Mouse (Mus musculus): ENCODE results near the gene Cep128. TPM values are rescaled to one million over a fixed set of nuclear protein-coding genes. Genes with fewer than 3 reads are reported as not detected.
"Not testable (repeated sequence)": the region's sequence is repeated elsewhere in the genome, so short reads cannot be mapped to it uniquely, and the experiment has no call there.

Gene Cep128
- polyA plus RNA-seq, 1 experiment from 2014 or later: 3.4 TPM

DNA sequence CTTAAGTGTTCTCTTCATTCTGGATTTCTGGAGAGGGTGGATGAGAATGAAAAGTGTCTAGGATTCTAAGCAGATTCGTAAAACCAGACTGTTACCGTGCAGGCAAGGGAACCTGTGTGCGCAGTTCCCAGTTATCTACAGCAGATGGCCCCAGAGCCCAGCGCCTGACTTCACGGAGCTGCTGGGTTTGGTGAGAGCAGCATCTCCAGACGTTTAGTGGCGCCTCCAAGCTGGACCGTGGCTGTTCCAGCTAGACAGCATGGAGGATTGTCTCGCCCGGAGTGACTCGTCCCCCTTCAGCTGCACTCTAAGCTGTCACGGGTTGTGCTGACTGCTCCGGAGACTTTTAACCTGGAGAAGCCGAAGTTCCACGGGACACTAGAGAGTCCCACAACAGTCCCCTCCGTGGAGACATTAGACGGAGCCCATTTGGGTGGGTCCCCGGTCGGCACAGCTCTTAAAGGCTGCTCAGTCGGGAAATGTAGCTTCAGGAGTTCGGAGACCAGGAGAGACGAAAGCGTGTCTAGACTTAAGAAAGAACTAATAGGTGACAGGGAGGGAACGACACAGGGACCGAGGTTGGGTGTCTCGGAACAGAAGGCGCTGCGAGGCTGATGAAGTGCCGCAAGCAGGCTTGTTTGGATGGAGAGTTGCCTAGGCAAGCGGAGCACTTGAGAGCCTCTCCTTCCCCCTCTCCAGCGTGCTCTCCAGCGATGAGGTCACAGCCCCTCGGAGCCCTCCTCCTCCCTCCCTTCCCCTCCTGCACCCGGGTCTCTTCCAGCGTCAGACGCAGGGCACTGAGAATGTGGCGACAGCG, 16.2 kb upstream of the Cep128 start:
- peak overlapping the region; percentile 93 for H3K4me2 ChIP-seq
- H3K9me3 ChIP-seq (replicated peaks): no peaks in the 10 kb centered on the region

DNA sequence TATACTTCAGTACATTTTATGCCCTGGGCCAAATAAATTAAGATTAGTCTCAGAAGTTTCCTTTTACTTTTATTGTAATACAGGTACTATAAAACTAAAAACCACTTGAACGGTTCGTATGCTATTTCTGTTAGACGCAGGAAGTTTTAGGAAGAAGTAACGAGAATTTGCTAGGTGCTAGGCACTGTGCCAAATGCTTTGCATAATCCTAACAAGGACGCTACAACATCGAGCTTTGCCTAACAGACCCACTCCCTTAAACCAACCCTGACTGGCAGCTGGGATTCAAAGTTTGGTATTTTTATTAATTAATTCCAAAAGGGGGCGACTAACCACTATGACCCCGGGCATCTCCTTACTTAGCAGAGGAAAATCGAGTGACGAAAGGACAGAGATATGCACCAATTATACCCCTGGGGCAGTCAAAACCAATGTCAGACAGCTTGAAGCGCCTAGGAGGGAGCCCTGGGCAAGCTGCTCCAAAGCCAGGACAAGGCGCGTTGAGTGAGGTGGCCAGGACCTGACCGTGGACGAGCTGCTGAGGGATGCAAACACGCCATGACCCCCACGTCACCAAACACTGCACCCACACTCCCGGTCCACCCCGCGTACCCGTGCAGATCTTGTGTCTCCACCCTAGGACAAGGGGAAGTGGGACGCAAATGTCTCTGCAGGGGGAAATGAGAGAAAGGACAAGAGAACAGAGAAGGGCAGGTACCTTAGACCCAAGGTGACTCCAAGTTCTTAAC, 519 bp downstream of the Cep128 start:
- no peaks in the 10 kb centered on the region for H3K9me3 ChIP-seq (replicated peaks)
- ATAC-seq (ENCODE audit: low FRiP score): peak; percentile 78
- no peaks in the 10 kb centered on the region for H3K27me3 ChIP-seq (replicated peaks)
- peak overlapping the region; percentile 93 for H3K4me2 ChIP-seq
- peak overlapping the region; percentile 50 for H3K9ac ChIP-seq (replicated peaks)
- no peaks in the 10 kb centered on the region for H3K36me3 ChIP-seq
- 8% methylated on average over 22 of the region's 22 CpGs for WGBS
- H3K4me3 ChIP-seq (replicated peaks): peak overlapping the region; percentile 69
- no peak overlapping the region for H3K27ac ChIP-seq (replicated peaks)
- H3K4me1 ChIP-seq: peaks cover 9% of the 10 kb centered on the region

More for the DNA sequence above, 16.2 kb upstream of the Cep128 start:
- Histone ChIP-seq H3K4me3 (replicated peaks) (peak overlapping the region; percentile 50), H3K36me3 (no peaks in the 10 kb centered on the region), H3K27me3 (replicated peaks) (peaks cover 42% of the 10 kb centered on the region), H3K4me1 (peaks cover 10% of the 10 kb centered on the region), H3K9ac (replicated peaks) (peak overlapping the region; percentile 45), H3K27ac (replicated peaks) (no peak overlapping the region)
- WGBS: under 1% methylated on average over 38 of the region's 38 CpGs
- ATAC-seq (ENCODE audit: low FRiP score): peak; percentile 96

DNA sequence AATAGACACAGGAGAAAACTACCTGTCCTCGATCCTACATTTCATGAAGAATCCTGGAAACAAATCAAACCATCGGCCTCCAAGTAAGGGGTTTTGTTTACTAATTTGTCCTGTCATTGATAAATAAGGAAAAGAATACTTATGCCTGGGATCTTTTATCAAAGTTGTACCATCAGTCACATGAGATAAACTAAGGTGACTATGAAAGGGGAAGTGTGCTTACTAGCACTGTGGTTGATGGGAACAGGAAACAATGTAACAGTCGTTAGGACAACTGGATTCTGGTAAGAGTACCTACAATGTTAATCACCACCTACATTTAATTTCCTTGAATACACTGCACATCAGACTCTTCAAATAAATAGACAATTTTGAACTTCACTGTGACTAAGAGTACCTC, 15.0 kb downstream of the Cep128 start:
- H3K27ac ChIP-seq (replicated peaks): no peak overlapping the region
- 91% methylated on average over 3 of the region's 3 CpGs for WGBS
- H3K9ac ChIP-seq (replicated peaks): no peak overlapping the region
- no peak overlapping the region for H3K4me2 ChIP-seq
- H3K9me3 ChIP-seq (replicated peaks): no peaks in the 10 kb centered on the region
- ATAC-seq (ENCODE audit: low FRiP score): no peak
- H3K27me3 ChIP-seq (replicated peaks): no peaks in the 10 kb centered on the region
- H3K4me3 ChIP-seq (replicated peaks): no peak overlapping the region
- no peaks in the 10 kb centered on the region for H3K4me1 ChIP-seq
- H3K36me3 ChIP-seq: no peaks in the 10 kb centered on the region

DNA sequence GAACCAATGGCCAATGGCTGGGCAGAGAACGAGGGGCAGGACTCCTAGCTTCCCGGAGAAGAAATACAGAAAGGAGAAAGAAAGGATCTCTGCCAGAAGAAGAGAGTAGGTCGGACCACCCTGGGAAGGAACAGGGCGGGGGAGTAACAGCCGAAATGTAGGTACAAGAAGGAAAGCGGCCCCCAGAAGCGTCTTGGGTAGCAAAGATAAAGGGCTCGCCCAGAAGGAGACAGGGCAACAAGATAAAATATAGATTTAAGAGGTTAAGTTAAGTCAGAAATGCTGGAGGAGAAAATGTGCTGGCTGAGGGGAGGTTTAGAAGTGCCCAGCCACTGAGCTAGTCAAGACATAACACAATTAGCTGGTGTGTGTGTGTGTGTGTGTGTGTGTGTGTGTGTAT, 30.4 kb downstream of the Cep128 start:
- Histone ChIP-seq H3K9ac (replicated peaks) (no peak overlapping the region), H3K27me3 (replicated peaks) (no peaks in the 10 kb centered on the region)

DNA sequence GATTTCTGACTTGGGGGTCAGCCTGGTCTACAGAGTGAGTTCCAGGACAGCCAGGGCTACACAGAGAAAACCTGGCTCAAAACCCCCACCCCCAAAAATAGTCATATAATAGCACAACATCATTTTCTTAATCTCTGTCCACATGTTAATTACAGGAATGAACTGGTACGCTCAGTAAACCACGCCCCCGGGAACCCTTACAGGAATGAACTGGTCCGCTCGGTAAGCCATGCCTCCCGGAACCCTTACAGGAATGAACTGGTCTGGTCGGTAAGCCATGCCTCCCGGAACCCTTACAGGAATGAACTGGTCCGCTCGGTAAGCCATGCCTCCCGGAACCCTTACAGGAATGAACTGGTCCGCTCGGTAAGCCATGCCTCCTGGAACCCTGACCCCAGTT, 45.6 kb downstream of the Cep128 start:
- H3K27ac ChIP-seq (replicated peaks); H3K9ac ChIP-seq (replicated peaks); H3K9me3 ChIP-seq (replicated peaks); H3K4me1 ChIP-seq; H3K27me3 ChIP-seq (replicated peaks); H3K4me2 ChIP-seq; H3K36me3 ChIP-seq; H3K4me3 ChIP-seq (replicated peaks); ATAC-seq (ENCODE audit: low FRiP score): not testable (repeated sequence)
- 95% methylated on average over 13 of the region's 13 CpGs for WGBS

More for the DNA sequence above, 30.4 kb downstream of the Cep128 start:
- no peak overlapping the region for H3K4me2 ChIP-seq
- H3K4me3 ChIP-seq (replicated peaks): no peak overlapping the region
- H3K36me3 ChIP-seq: no peaks in the 10 kb centered on the region
- 93% methylated on average over 8 of the region's 8 CpGs for WGBS
- H3K9me3 ChIP-seq (replicated peaks): no peaks in the 10 kb centered on the region
- H3K27ac ChIP-seq (replicated peaks): no peak overlapping the region
- H3K4me1 ChIP-seq: no peaks in the 10 kb centered on the region
- no peak for ATAC-seq (ENCODE audit: low FRiP score)

DNA sequence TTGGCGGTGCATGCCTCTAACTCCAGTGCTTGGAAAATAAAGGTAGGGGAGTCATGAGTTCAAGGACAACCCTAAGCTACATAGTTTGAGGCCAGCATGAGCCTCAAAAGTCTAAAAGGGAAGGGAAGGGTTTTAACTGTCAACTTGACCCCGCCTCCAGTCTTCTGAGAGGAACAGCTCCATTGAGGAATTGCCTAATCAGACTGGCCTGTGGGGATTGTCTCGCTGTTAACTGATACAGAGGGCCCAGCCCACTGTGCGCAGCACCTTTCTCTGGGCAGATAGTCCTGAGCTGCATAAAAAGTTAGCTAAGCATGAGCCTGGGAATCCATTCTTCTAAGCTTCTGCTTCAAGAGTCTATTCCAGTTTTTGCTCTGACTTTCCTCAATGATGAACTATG, 56.7 kb downstream of the Cep128 start:
- no peaks in the 10 kb centered on the region for H3K27me3 ChIP-seq (replicated peaks)
- 74% methylated on average over 4 of the region's 4 CpGs for WGBS

DNA sequence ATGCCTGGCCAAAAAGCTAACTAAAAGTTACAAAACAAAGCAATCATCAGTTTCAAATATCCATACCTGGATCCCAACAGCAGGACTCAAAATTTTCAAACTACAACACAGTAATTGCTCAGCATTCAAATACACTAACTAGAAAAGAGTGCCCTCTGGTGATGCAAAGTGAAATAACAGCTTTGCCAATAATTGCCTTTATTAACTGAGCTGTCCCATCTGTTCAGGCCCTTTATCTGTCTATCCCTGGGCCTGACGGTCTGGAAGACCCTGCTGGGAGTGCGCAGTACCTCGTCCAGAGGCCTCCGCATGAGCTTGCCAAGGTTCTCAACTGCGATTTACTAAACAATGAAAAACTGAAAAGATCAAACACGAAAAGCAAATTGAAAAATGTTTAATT, 58.1 kb downstream of the Cep128 start:
- no peaks in the 10 kb centered on the region for H3K9me3 ChIP-seq (replicated peaks)
- no peaks in the 10 kb centered on the region for H3K4me1 ChIP-seq
- no peak overlapping the region for H3K4me3 ChIP-seq (replicated peaks)
- no peak overlapping the region for H3K4me2 ChIP-seq
- WGBS: 34% methylated on average over 6 of the region's 6 CpGs
- no peak overlapping the region for H3K27ac ChIP-seq (replicated peaks)
- no peak; the same call in 1 of the 2 replicates for ATAC-seq (ENCODE audit: low FRiP score)
- H3K36me3 ChIP-seq: no peaks in the 10 kb centered on the region
- H3K9ac ChIP-seq (replicated peaks): no peak overlapping the region
- H3K27me3 ChIP-seq (replicated peaks): no peaks in the 10 kb centered on the region

More for the DNA sequence above, 56.7 kb downstream of the Cep128 start:
- no peak for ATAC-seq (ENCODE audit: low FRiP score)
- Histone ChIP-seq H3K9me3 (replicated peaks) (no peaks in the 10 kb centered on the region), H3K4me1 (no peaks in the 10 kb centered on the region), H3K27ac (replicated peaks) (no peak overlapping the region), H3K36me3 (no peaks in the 10 kb centered on the region), H3K4me3 (replicated peaks) (no peak overlapping the region), H3K4me2 (no peak overlapping the region), H3K9ac (replicated peaks) (no peak overlapping the region)

DNA sequence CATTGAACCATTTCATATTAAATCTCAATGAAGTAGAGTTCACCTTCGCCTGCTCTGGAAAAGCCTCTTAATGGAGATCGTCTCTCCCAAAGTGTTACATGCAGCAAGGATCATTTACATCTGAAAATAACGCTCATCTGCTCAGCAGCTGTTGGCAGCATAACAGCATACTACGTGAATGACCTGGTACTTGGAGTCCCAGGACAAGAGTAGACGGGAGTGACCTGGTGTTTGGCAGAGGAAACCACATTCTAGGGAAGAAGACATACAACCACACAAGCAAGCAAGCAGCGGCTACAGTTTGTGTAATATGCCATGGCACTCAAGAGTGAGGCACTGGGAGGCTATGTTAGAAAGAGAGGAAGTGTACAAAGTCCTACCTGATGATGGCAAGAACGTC, 69.2 kb downstream of the Cep128 start:
- no peak for ATAC-seq (ENCODE audit: low FRiP score)
- no peak overlapping the region for H3K4me3 ChIP-seq (replicated peaks)
- H3K36me3 ChIP-seq: no peaks in the 10 kb centered on the region
- H3K27ac ChIP-seq (replicated peaks): no peak overlapping the region
- H3K9me3 ChIP-seq (replicated peaks): no peaks in the 10 kb centered on the region
- H3K9ac ChIP-seq (replicated peaks): no peak overlapping the region
- no peaks in the 10 kb centered on the region for H3K27me3 ChIP-seq (replicated peaks)
- no peak overlapping the region for H3K4me2 ChIP-seq
- H3K4me1 ChIP-seq: no peaks in the 10 kb centered on the region
- 84% methylated on average over 7 of the region's 7 CpGs for WGBS

DNA sequence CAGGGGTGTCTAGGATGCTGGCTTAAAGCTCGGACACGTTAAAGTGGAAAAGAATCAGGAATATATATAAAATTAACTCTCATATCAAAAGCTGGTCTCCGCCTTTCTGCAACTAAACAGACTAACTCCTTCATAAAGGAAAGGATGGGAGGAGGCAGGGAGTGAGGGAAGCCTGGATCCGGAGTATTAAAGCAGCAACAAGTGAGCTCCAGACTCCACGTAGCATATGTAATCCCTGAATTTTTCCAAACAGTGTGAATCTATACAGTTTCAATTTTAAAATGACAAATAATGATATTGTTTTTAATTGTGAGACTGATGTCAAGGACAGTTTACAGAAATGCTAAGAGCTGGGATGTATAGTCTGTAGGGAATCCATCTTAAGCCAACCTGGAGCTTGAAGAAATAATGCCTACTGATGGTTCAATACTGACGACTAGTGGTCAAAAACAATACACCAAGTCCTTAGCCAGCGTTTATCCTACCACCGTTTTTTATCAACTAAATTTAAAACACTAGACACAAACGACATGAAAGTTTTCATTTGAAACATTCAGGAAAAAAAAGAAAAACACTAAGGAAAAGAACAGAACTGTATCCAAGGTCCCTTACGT, 70.1 kb downstream of the Cep128 start:
- H3K36me3 ChIP-seq: no peaks in the 10 kb centered on the region
- no peaks in the 10 kb centered on the region for H3K9me3 ChIP-seq (replicated peaks)
- no peak overlapping the region for H3K9ac ChIP-seq (replicated peaks)
- no peak overlapping the region for H3K4me2 ChIP-seq
- no peaks in the 10 kb centered on the region for H3K27me3 ChIP-seq (replicated peaks)
- peak; percentile 77 for ATAC-seq (ENCODE audit: low FRiP score)
- H3K4me1 ChIP-seq: no peaks in the 10 kb centered on the region
- H3K27ac ChIP-seq (replicated peaks): no peak overlapping the region
- WGBS: 57% methylated on average over 10 of the region's 10 CpGs
- H3K4me3 ChIP-seq (replicated peaks): no peak overlapping the region

DNA sequence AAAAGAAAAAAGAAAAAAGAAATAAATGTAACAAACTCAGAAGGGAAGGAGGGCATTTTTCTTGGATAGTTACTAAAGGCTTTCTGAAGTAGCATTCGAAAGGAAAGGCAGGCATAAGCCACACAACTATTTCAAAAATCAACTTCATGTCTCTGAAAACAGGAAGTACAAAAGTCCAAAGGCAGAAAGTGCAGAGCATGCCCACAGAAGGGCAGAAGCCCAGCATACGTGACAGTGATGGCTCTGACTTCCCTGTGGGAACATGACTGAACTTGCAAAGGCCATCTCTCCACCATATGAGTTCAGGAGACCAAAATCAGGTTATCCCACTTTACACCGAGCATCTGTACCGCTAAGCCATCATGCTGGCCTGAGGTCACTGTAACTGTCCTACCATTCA, 71.6 kb downstream of the Cep128 start:
- Histone ChIP-seq H3K4me3 (replicated peaks) (no peak overlapping the region), H3K4me1 (no peaks in the 10 kb centered on the region), H3K36me3 (no peaks in the 10 kb centered on the region), H3K27me3 (replicated peaks) (no peaks in the 10 kb centered on the region), H3K27ac (replicated peaks) (no peak overlapping the region), H3K4me2 (no peak overlapping the region), H3K9me3 (replicated peaks) (no peaks in the 10 kb centered on the region), H3K9ac (replicated peaks) (no peak overlapping the region)
- no peak for ATAC-seq (ENCODE audit: low FRiP score)
- WGBS: 95% methylated on average over 4 of the region's 4 CpGs

DNA sequence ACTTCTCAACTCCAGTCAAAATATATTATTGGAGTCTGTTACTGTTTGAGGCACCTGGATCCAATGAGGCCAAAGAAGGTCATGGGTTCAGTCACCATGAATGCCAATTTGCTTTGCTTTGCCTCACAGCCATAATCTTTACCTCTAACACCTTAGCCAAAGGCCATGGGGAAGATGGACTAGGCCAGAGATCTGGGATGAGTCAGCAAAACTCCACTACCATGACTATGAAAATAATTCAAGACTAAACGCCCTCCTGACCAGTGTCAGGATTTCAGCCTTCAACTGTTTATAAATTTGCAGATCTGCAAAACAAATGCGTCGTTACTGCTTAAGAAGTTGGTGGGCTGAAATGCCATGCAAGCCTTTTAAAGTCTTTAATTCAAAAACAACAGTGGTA, 76.5 kb downstream of the Cep128 start:
- no peak overlapping the region for H3K4me3 ChIP-seq (replicated peaks)
- no peaks in the 10 kb centered on the region for H3K4me1 ChIP-seq
- no peak for ATAC-seq (ENCODE audit: low FRiP score)
- 91% methylated on average over 3 of the region's 3 CpGs for whole genome bisulfite sequencing
- H3K9me3 ChIP-seq (replicated peaks): no peaks in the 10 kb centered on the region
- no peaks in the 10 kb centered on the region for H3K36me3 ChIP-seq
- no peak overlapping the region for H3K9ac ChIP-seq (replicated peaks)
- H3K27me3 ChIP-seq (replicated peaks): no peaks in the 10 kb centered on the region
- H3K27ac ChIP-seq (replicated peaks): no peak overlapping the region
- H3K4me2 ChIP-seq: no peak overlapping the region

DNA sequence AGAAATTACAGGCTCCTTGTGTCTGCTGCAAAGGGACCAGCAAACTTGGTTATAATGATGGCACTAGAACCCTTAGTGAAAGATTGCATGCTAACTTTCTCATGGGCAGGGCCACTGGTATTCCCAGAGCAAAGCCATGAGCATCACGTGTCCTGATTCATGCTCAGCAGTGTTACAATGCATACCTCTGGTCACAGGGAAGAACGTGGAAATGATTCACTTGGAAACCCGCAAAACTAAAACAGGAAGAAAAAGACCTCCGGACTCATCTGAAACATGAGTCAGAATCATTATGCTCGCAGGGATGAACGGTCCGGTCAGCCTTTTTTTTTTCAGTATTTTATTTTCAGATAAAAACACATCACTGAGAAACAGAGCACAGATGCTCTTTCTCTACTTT, 78.4 kb downstream of the Cep128 start:
- ATAC-seq (ENCODE audit: low FRiP score): no peak
- Histone ChIP-seq H3K27me3 (replicated peaks) (no peaks in the 10 kb centered on the region), H3K9me3 (replicated peaks) (no peaks in the 10 kb centered on the region), H3K4me3 (replicated peaks) (no peak overlapping the region), H3K4me2 (no peak overlapping the region), H3K9ac (replicated peaks) (no peak overlapping the region), H3K4me1 (no peaks in the 10 kb centered on the region), H3K36me3 (no peaks in the 10 kb centered on the region), H3K27ac (replicated peaks) (no peak overlapping the region)
- 75% methylated on average over 7 of the region's 7 CpGs for WGBS
